Mouse (Mus musculus) left cerebral cortex, adult 11 months (tissue): ENCODE measurements around the gene Hdac4.

Source experiments
- DNase-seq: peaks from one replicate; pipeline ENCODE4 v3.0.0; 2022; ENCODE audit warnings: low spot score

The Hdac4 gene

DNA sequence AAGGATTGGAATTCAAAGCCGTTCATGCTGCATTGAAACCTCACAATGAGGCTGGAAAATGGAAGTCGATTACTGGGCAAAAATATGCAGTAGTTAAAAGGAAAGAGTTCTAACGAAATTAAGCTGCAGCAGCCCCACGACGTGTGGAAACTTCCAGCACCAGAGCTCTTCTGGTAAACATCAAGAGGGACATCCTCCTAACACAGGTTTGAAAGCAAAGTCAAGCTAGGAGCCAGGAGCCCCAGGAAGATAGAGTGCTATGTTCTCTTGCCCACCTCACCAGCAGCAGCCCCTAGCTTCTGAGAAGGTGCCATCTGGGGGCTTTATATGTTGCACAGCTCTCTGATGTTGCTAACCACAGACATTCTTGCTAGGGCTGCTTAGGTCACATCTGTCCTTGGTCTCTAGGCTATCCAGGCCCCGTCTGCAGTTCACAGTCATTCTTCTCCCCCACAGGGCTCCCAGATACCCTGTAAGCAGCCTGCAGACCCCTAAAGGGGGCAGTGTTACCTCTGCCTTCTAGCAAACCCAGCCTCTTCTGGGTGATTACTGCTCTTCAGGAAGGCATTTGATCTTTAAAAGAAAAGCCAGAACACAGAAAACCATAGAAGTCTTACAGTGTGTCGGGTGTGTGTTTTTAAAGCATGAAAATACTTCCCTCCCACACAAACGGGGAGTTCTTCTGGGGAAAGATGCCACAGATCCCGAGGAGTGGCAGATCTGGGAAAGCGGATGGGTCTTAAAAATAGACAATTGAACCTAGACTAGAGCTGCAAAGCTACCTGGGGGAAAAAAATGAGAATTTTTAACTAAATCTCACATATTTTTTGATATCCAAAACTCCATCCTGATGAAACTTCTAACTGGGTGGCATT lies 17.2 kb downstream of the Hdac4 start:
- no peak for DNase-seq

DNA sequence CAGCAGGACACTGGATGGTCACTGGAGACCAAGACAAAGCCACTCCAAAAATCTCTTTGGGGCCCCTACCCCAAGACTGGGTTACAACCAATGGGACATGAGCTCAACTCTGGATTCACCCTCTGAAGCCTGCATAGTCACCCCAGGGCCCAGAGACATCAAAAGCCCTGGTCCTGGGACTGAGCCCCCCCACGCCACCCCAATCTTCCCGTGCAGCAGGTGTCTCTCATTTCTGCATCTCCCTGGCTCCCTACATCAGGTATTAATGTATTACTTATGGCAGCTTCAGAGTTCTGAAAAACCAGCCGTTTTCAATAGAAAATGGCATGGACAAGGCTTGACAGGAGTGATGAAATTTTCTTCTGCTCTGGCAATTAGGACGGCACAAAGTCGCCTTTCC lies 17.9 kb downstream of the Hdac4 start:
- DNase-seq, result no peak

DNA sequence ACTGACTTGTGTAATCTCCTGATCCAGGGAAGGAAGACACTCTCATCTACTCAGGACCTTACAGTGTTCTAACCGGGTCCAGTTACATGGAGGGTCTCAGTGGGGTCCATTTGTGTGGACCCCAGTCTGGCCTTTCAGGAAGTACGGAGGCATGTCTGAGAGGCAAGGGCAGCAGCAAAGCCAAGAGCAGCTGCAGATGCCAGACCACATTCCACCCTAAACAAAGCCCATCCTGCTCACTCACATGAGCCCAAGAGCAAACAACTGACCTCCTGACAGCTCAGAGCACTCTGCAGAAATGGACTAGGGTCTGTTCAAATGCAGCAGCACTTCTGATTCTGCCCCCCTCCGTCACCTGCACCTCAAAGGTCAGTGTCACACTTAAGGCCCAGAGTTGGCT lies 18.3 kb downstream of the Hdac4 start:
- no peak for DNase-seq

DNA sequence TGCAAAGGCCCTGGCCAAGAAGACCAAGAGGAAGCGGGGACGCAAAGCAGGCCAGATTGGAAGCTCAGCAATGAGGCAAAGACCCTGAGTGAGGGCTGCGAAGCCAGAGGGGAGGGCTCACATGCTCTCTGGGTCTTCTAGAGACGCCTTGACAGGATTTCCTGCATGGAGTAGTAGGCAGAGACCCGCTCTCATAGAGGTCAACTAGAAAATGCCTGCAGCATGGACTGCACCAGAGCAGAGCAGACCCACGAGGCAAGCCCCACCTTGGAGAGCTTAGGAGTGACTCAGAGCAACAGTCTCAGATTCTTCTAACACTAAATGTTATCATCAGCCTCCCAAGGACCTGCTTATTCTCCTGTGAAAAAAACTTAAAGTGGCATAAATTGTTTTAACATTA lies 20.2 kb downstream of the Hdac4 start:
- no peak for DNase-seq

DNA sequence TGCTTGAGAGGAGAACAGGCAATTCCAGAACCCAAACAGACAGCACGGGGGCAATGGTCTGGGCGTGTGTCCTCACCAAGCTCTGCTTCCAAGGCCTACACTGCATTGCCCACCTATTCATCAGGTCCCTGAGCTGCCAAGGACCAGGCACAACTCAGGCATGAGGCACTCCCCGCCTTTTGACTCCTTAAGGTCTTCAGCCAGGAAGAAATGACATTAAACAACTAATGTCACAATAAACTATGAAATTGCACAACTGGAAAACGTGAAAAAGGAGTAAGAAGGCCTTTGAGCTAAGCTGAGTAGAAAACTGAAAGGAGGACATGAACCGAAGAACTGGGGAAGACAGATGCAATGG lies 20.6 kb downstream of the Hdac4 start:
- no peak for DNase-seq

DNA sequence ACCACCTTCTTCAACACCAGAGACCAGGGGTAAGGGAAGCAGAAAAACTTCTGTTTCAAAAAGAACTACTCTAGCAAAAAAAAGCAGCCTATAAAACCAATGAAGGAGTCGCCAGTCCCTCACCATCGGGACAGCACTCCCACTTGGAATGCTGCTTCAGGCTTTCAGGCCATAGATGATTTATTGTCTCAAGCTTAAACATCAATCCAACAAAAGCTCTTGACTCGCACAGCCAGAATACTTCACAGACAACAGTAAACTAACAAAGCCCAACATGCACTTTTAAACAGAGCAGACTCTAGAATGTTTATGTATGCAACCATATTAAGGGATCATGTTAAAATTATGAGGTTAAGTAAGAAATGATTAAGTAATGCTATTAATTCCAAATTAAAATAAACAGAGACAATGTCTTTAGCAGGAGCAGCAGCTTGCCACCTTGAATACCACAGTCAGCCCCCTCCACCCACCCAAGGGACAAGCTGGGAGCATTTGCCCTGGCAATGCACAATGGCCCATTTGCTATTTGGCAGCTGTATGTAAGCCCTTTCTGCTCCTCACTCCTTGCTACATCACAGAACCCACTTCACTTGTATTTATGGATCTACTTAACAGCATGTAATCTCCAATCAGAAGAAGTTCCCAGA lies 21.1 kb downstream of the Hdac4 start:
- no peak for DNase-seq

DNA sequence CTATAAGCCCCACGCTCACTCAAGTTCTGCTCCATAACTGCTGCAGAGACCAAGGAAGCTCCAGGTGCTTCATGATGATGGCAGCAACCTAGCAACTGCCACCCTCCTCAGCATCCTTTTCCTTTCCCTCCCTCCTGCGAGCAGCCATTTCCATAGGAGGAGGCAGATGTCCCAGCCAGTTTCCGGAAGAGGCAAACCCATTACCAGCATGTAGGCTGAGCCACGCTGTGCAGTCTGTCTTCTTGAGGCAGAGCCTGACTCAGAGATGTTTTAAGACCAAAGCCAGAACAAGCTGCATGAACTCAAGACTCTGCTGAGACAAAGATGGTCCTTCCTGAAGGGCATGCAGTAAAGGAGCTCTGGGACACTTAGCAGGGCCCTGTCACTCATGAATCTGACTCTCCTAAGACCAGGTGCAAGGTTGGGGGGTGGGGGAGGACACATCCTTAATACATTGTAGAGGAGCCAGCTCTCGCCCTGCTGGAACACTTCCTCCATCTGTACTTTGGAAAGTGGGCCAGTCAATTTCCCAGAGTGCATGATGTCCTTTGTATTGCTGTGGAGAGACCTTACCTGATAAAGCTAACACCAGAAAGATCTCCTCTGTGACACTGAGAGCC lies 24.8 kb downstream of the Hdac4 start:
- DNase-seq, result peak; percentile 44

DNA sequence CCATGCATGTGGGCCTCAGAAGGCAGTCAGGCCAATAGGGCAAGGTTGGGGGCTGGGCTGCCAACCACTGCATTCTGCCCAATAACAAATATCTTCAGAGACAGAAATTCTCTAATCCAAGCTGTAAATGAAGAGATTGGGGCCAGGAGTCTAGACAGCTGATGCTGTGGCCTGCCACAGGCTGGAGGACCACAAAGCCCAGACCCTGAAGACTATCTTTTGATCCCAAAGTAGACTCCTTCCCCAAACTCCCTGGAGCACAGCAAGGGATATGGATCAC lies 25.8 kb downstream of the Hdac4 start:
- no peak for DNase-seq

DNA sequence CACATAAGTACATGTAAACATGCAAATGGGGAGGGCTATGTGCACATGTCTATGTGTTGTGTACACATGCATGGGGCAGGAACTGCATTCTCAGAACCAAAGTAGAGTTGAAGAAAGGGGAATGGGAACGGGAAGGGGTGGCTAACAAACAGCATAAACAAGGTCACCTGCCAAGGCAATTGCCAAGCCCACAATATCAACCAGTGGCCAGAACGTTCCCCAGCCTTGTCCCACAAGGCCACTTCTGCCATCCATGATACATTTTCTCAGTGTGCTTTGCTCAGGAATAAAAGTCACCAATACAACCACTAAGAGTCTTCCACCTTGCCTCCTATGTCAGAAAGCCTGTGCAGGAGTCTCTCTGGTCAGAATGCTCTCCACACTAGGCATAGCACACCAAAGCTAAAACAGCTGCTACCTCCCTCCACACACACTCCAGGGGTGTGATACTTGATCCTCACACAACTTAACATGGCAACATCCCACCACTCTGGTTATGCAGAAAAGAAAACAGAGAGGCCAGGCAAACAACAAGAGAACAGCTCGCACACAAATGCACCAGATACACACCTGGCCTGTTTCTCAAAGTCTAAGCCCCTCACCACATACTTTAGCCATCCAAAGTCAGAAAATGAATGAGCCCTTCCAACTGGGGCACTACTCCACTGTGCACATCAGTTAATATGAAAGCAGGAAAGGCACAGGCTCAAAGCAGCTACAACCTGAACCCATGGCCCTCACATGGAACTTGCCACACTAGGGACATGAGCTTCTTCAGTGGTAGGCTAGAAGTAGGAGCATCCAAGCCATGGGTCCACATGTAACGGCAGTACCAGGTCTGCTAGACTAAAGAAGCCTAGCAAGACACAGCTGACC lies 26.4 kb downstream of the Hdac4 start:
- DNase-seq, result no peak

DNA sequence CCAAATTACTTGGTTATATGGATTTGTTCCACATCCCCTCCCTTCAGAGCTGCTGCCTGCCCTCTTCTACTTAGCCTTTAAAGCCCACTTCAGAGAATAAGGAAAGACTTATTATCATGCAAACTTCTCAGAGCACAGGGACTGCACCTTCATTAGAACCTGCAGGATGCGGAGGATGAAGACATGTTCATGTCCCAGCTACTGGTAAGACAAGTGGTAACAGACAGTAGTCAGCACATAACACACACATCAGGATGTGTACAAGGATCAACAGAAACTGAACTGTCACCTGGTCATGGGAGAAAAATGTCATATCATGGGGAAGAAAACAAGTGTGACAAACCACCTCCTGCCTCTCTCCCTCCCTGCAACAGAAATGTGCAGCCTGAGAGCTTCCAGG lies 31.6 kb downstream of the Hdac4 start:
- no peak for DNase-seq

DNA sequence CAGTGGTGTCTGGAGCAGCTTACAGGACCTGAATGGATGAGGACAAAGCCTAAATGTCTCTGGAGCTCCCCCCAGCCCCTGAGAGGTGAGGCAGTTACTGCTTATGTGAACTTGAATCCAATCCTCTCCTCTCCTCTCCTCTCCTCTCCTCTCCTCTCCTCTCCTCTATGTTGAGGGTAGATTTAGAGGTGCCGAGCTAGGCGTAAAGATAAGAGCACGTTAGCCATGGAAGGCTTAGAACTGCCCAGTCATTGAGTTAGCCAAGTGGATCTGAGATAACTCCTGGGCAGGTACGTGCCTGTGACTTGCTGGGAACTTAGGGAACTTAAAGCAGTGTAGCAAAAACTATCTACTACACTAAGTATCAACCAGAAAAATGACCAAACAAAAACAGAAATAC lies 35.7 kb downstream of the Hdac4 start:
- DNase-seq, result no peak

DNA sequence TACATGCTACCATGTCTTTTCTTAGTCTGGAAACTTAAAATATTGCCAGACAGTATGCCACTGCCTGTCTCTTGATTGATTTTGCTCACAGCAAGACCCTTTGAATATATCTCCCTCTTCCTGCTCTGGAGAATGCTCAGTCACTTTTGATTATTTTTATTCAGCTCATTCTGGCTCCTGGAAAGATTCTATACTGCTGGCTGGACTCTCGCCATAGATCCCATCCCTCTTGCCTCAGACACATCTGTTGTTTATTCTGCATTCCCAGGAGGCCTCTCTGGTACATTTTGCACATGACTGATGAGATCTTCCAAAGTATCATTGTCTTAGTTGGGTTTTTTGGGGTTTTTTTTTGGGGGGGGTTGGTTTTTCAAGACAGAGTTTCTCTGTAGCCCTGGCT lies 45.3 kb downstream of the Hdac4 start:
- DNase-seq, result no peak

DNA sequence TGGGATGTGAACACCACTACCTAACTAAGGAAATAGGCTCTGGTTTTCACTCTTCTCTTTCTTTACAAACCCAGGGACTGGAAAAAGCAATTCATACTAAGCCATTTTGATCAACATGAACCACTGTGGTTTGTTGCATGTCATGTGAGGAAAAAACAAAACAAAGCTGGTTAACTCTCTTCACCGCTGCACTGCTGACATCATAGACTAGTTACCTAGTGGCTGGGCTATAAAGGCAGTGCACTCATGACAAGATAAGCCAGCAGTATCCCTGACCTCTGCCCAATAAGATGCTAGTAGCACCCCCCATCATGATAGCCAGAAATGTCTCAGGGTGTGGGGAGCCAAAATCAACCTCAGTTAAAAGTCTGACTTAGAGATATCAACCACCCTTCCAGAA lies 47.0 kb downstream of the Hdac4 start:
- DNase-seq, result no peak

DNA sequence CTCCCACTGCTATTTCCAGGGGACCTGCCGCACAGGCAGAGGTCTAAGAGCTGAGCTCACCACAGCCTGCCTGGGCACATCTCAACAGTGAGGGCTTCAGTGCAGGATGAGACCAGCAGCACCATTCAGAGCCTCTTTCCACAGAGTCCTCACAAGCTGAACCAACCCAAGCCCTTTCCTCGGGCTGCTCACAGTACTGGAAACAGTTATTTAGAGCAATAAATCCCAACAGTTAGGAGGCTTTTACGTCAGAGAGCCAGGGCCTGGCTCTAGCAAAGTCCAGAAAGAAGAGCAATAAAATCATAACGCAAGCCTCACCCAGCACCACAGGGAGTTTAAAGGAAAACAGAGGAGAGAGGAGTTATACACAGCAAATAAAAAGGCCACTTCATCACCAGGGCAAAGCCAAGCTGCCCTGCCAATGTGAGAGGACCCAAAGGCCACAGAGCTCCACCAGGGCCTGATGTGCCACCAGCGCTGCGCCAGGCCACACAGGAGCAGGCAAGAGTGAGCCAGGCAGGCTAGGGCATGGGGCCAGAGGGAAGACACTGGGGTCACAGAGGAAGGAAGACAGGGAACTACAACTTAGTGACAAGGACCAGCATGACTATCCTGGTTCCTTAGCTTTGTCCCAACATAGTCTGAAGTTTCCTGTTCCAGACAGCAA lies 50.5 kb downstream of the Hdac4 start:
- DNase-seq, result no peak

DNA sequence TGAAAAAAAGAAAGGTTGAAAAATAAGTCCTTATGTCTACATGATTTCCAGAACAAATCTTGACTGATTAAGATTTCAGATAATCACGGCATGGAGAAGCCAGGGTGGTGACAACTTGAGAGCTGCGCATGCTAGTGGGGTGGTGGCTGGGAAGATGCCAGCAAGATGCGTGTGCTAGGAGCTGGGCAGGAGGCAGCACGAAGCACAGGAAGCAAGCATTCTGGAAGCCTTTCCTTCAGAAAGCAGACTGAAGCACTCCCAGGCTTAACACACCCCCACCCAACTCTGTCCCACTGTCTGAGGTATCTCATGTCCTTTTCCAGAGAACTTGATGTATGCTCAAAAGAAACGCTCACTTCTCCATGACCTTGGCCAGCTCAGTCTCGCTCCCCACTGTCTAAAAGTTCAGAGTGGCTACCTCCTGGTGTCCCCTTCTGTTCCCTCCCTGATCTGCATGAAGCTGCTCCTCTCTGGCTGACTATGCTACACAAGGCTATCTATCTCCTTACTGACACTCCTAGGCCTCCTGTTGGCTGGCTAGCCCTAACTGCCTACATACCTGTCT lies 52.1 kb downstream of the Hdac4 start:
- peak; percentile 17 for DNase-seq

DNA sequence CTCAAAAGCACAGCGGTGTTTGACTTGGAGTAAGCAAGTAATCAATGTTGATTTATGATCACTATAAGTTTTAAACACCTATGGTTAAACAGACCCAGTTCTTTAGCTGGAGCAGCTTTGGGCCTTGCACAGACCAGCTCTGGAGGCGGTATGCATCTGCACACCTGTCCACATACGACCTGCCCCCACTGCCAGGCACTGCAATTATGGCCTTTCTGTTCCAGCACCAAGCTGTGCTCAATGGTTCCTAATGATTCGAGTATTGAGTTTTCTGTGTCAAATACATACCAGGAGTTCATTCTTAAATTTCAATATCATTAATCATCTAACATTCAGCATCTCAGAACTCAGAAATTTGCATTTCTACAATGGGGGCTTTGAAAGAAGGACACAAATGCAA lies 52.7 kb downstream of the Hdac4 start:
- DNase-seq, result no peak

DNA sequence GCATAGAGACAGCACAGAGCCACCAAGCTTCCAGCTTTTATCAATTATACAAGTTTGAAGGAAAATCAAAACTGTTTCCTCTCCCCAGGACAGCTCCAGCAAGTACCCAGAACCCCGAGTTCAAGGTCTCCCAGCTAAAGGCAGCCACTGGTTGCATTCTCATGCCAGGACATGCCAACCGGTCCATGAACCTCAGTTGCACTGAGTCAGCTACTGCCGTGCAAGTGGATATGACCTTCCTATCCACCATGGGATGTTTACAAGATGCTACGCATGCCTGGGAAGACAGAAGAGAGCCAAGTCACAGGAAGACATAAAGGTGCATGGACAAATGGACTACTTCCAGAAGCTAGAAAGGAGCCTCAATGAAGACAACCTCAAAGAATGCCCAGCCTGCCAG lies 56.5 kb downstream of the Hdac4 start:
- no peak for DNase-seq

DNA sequence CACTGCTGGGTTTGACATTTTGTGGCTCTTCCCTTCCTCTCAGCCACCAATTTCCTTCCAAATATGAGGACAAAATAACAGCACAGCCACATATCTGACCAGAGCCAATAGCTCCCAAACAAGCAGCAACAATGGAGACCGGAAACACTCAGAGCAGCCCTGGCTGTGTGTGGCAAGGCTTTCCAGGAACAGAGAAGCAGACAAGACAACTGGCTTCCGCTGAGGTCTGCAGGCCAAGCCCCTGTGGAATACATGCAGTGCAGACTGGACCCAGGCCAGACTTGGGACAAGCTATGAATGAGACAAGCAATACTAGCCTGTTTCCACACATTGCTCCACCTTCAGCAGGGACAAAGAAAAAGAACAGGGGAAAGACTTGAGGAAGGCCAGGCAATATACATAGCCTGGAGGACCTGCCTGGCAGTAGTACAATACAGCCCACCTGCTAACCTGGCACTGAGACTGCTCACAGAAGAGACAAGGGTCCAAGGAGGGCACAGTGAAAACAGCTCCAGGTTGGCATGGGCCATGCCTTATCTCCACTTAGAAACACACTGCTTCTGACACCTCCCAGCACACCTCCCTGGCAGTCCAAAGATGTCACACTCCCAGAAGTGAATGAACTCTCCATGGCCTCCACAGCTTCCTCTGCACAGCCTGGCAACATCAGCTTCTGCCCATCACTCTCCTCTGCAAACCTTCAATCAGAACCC lies 58.2 kb downstream of the Hdac4 start:
- DNase-seq, result no peak

DNA sequence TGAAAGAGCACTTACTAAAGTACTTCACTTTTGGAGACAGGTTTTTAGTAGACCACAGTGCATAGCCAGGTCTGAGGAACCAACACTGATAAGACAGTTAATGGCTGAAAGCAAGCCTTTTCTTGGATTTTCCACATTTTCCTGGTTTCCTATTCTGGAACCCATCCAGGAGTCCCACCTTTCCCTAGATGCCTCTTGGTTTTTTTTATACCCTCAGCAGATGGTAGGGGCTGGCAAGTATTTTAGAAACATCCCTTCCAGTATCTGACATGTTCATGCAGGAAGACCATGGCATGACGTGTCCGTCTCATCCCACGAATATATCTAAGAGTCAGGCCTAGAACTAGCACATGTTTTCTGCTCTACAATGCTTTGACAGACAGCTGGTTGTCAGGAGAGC lies 59.1 kb downstream of the Hdac4 start:
- no peak for DNase-seq

DNA sequence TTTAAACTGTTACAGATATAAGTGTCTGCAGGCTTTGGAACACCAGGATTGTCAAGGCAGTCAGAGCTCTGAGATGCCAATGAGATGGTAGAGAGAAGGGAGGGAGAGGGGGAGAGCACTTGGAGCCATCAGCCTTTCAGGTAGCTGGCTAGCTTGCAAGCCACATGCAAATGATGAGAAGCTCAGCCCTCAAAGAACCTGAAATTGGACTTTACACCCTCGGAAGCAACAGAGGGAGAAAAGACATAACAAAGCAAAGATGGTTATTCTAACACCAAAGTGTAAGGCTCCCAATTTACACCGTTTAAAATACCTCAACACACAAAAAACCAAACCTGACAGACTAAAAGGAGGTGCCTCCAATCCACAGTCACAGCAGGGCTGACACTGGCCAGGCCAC lies 63.3 kb downstream of the Hdac4 start:
- no peak for DNase-seq

DNA sequence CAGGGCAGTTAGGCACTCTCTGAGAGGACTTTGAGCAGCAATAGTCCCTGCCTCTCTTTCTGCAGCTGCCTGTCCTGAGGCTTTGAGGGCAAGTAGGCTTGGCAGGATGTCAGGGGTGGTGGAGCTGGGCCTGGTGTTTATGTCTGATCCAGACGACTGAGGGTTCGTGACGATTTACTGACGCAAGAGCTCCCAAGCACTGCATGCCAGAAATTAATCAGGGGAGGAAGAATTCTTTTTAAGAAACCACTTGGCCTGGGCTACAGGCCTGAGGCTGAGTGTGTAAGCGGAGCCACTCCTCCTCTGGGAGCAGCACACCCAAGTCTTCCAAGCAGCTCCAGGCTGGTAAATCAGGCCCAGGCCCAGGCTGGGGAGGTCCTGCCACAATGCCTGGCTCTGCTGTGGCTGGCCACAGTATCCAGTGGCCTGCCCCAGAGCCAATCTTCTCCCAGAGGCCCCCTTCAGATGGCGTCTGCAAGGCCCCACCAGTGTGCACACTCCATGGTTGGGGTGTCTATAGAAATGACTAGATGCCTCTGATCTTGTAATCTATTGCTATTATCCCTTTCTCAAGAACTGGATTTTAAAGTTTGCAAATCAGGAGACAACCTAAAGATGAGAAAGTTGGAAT lies 64.9 kb downstream of the Hdac4 start:
- DNase-seq, result peak; percentile 26
